Mouse (Mus musculus): Measurements from ENCODE around the gene 4930415O20Rik. TPM values are rescaled to one million over a fixed set of nuclear protein-coding genes. Genes with fewer than 3 reads are reported as not detected.

4930415O20Rik gene
- polyA plus RNA-seq, 1 experiment from 2014 or later = not detected

GRCm38 (mm10) chr15:98614971-98615370, 44.2 kb downstream of the 4930415O20Rik start:
- no peak overlapping the region for H3K4me3 ChIP-seq (replicated peaks; ENCODE audit: low read depth, low read length)
- no peaks in the 10 kb centered on the region for H3K36me3 ChIP-seq (ENCODE audit: control insufficient read depth, insufficient read depth, low read length)
- 0 out of 2 replicates have a peak, but pooled peaks cover 4% of the 10 kb centered on the region for H3K4me1 ChIP-seq (ENCODE audit: control insufficient read depth, insufficient read depth, low read length)
- WGBS = 34% methylated on average over 6 of the region's 6 CpGs
- H3K9me3 ChIP-seq (ENCODE audit: control insufficient read depth, low read length) = no peaks in the 10 kb centered on the region
- DNase-seq = no peak
- H3K9ac ChIP-seq (replicated peaks; ENCODE audit: low read length) = no peak overlapping the region
- H3K4me2 ChIP-seq (ENCODE audit: low read length) = no peak overlapping the region
- ATAC-seq (ENCODE audit: low FRiP score, low TSS enrichment) = no peak
- H3K27me3 ChIP-seq (ENCODE audit: control insufficient read depth, insufficient read depth, low read length) = 0 out of 2 replicates have a peak, but pooled peaks cover 5% of the 10 kb centered on the region
- no peak overlapping the region for H3K27ac ChIP-seq (replicated peaks; ENCODE audit: low read depth, low read length)

DNA sequence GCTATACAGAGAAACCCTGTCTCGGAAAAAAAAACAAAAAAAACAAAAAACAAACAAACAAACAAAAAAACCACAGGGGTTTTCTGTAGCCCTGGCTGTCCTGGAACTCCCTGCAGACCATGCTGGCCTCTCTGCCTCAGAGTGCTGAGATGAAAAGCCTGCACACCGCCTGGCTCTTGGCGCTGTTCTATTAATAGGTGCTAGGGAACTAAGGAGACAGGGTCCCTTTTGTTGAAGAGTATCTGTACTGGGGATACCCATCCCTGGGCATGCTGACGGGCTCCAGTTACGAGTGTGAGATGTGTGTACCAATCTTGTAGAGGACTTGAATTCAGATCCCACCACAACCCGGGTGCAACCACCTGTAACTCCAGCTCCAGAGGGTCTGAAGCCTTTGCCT, 44.9 kb downstream of the 4930415O20Rik start:
- Histone ChIP-seq H3K27ac (replicated peaks; ENCODE audit: low read depth, low read length) (no peak overlapping the region), H3K27me3 (ENCODE audit: control insufficient read depth, insufficient read depth, low read length) (0 out of 2 replicates have a peak, but pooled peaks cover 5% of the 10 kb centered on the region), H3K4me3 (replicated peaks; ENCODE audit: low read depth, low read length) (no peak overlapping the region), H3K4me1 (ENCODE audit: control insufficient read depth, insufficient read depth, low read length) (0 out of 2 replicates have a peak, but pooled peaks cover 4% of the 10 kb centered on the region), H3K36me3 (ENCODE audit: control insufficient read depth, insufficient read depth, low read length) (no peaks in the 10 kb centered on the region), H3K9ac (replicated peaks; ENCODE audit: low read length) (no peak overlapping the region), H3K4me2 (ENCODE audit: low read length) (no peak overlapping the region), H3K9me3 (ENCODE audit: control insufficient read depth, low read length) (no peaks in the 10 kb centered on the region)
- 74% methylated on average over 6 of the region's 6 CpGs for WGBS
- ATAC-seq (ENCODE audit: low FRiP score, low TSS enrichment) (no peak), DNase-seq (no peak)

DNA sequence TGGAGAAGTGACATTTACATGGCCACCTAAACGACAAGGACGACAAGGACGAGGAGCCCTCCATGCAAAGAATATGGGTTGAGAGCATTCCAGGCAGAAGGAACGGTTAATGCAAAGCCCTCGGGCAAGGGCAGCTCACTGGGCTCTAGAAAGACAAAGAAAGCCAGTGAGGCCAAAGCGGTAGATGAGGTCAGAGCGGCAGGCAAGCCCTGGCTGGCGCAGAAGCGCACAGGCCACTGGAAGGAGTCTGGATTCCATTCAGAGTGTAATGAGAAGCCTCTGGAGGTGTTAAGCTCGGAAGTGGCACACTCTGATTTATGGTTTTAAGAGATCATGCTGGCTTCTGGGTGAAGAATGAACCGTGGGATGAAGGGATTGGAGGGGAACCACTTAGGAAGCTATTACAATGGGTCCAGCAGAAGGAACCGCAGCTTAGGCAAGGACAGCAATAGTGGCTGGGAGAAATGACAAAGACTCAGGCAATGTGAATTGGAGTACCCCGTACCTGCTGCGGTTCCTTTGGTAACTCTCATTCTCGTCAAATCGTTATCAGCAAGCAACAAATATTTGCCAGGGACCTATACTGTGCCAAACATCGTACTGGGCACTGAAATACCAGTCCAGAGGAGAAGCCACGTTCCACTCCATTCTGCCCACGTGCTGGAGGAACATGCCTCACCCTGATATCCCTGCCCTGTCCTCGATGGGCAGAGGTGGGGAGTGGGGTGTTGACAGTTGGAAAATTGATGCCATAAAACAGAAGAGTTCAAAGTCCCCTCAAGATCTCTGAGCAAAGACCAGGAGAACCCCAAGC, 45.8 kb downstream of the 4930415O20Rik start:
- no peaks in the 10 kb centered on the region for H3K9me3 ChIP-seq (ENCODE audit: control insufficient read depth, low read length)
- H3K27me3 ChIP-seq (ENCODE audit: control insufficient read depth, insufficient read depth, low read length) = 0 out of 2 replicates have a peak, but pooled peaks cover 5% of the 10 kb centered on the region
- H3K4me3 ChIP-seq (replicated peaks; ENCODE audit: low read depth, low read length) = no peak overlapping the region
- H3K4me1 ChIP-seq (ENCODE audit: control insufficient read depth, insufficient read depth, low read length) = 0 out of 2 replicates have a peak, but pooled peaks cover 4% of the 10 kb centered on the region
- no peak overlapping the region for H3K9ac ChIP-seq (replicated peaks; ENCODE audit: low read length)
- 46% methylated on average over 20 of the region's 20 CpGs for WGBS
- no peak overlapping the region for H3K27ac ChIP-seq (replicated peaks; ENCODE audit: low read depth, low read length)
- no peak for ATAC-seq (ENCODE audit: low FRiP score, low TSS enrichment)
- DNase-seq = no peak
- H3K4me2 ChIP-seq (ENCODE audit: low read length) = no peak overlapping the region
- no peaks in the 10 kb centered on the region for H3K36me3 ChIP-seq (ENCODE audit: control insufficient read depth, insufficient read depth, low read length)

DNA sequence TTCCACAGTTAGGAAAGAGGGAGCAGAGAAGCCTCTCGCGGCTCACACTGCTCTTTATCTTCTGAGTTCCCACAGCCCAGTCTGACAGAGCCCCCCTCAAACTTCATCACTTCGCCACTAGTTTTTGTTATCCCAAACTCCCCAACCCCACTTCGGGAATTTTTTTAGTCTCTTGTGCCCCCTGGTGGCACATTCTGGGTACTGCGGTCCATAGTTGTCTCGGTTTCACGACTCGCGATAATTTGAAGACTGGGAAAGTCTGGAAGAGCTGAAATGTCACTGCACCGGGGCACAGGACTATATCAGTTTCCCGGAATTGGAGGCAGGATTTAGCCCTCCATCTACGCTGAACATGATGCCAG, 46.4 kb downstream of the 4930415O20Rik start:
- Histone ChIP-seq H3K4me1 (ENCODE audit: control insufficient read depth, insufficient read depth, low read length) (0 out of 2 replicates have a peak, but pooled peaks cover 4% of the 10 kb centered on the region), H3K4me3 (replicated peaks; ENCODE audit: low read depth, low read length) (no peak overlapping the region), H3K9me3 (ENCODE audit: control insufficient read depth, low read length) (no peaks in the 10 kb centered on the region), H3K4me2 (ENCODE audit: low read length) (no peak overlapping the region), H3K27me3 (ENCODE audit: control insufficient read depth, insufficient read depth, low read length) (0 out of 2 replicates have a peak, but pooled peaks cover 5% of the 10 kb centered on the region), H3K9ac (replicated peaks; ENCODE audit: low read length) (no peak overlapping the region), H3K27ac (replicated peaks; ENCODE audit: low read depth, low read length) (no peak overlapping the region), H3K36me3 (ENCODE audit: control insufficient read depth, insufficient read depth, low read length) (no peaks in the 10 kb centered on the region)
- ATAC-seq (ENCODE audit: low FRiP score, low TSS enrichment) (no peak), DNase-seq (peak; percentile 88)
- 1% methylated on average over 12 of the region's 12 CpGs for WGBS

DNA sequence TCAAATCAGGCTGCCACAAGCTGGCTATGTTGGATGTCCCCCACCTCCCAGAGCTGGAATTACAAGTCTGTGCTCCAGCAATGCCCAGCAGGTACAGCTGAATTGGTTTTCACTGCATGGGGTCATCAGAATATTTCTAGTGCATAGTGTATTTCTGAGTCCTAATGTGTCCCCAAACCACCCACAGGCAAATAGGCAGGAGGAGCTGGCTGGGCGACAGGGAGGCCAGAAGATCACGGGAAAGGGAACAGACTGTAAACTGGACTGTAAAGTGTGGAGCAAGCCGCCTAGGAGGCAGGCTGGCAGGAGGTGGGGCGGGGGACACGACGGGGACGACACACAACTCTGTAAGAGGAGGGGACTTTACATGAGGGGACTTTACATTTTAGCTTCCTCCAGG, 51.4 kb downstream of the 4930415O20Rik start:
- Histone ChIP-seq H3K36me3 (ENCODE audit: control insufficient read depth, insufficient read depth, low read length) (no peaks in the 10 kb centered on the region), H3K27ac (replicated peaks; ENCODE audit: low read depth, low read length) (no peak overlapping the region), H3K9me3 (ENCODE audit: control insufficient read depth, low read length) (no peaks in the 10 kb centered on the region), H3K4me1 (ENCODE audit: control insufficient read depth, insufficient read depth, low read length) (no peaks in the 10 kb centered on the region), H3K4me2 (ENCODE audit: low read length) (no peak overlapping the region), H3K27me3 (ENCODE audit: control insufficient read depth, insufficient read depth, low read length) (no peaks in the 10 kb centered on the region), H3K4me3 (replicated peaks; ENCODE audit: low read depth, low read length) (no peak overlapping the region), H3K9ac (replicated peaks; ENCODE audit: low read length) (no peak overlapping the region)
- ATAC-seq (ENCODE audit: low FRiP score, low TSS enrichment) (no peak), DNase-seq (no peak)
- WGBS = 10% methylated on average over 7 of the region's 7 CpGs

DNA sequence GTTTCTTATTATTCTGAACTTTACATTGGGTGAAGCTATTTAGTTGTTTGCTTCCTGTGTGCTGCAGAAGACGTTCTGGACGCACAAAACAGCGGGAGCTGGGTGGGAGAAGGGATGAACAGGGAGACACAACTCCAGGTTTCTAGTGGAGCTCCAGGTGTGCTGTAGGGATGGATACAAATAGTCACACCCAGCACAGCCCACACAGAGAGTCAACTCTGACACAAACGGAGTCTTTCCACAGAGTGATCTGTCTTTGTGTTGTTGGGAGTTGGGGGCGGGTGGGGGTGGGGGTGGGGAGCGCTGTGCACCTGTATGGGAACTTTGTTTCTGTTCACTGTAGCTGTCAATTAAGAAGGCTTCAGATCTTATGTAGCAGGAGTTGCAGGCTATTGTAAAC, 51.9 kb downstream of the 4930415O20Rik start:
- DNase-seq (no peak), ATAC-seq (ENCODE audit: low FRiP score, low TSS enrichment) (no peak)
- no peaks in the 10 kb centered on the region for H3K4me1 ChIP-seq (ENCODE audit: control insufficient read depth, insufficient read depth, low read length)
- H3K9me3 ChIP-seq (ENCODE audit: control insufficient read depth, low read length) = no peaks in the 10 kb centered on the region
- no peaks in the 10 kb centered on the region for H3K36me3 ChIP-seq (ENCODE audit: control insufficient read depth, insufficient read depth, low read length)
- H3K4me2 ChIP-seq (ENCODE audit: low read length) = no peak overlapping the region
- no peak overlapping the region for H3K4me3 ChIP-seq (replicated peaks; ENCODE audit: low read depth, low read length)
- H3K9ac ChIP-seq (replicated peaks; ENCODE audit: low read length) = no peak overlapping the region
- WGBS = 25% methylated on average over 6 of the region's 6 CpGs
- no peak overlapping the region for H3K27ac ChIP-seq (replicated peaks; ENCODE audit: low read depth, low read length)
- no peaks in the 10 kb centered on the region for H3K27me3 ChIP-seq (ENCODE audit: control insufficient read depth, insufficient read depth, low read length)

- no peaks in the 10 kb centered on the region for H3K36me3 ChIP-seq (ENCODE audit: control insufficient read depth, insufficient read depth, low read length)
- H3K9ac ChIP-seq (replicated peaks; ENCODE audit: low read length) = no peak overlapping the region
- no peaks in the 10 kb centered on the region for H3K27me3 ChIP-seq (ENCODE audit: control insufficient read depth, insufficient read depth, low read length)
- H3K4me1 ChIP-seq (ENCODE audit: control insufficient read depth, insufficient read depth, low read length) = peaks cover 3% of the 10 kb centered on the region; the same call in 1 of the 2 replicates
- no peak overlapping the region for H3K4me2 ChIP-seq (ENCODE audit: low read length)
- no peak overlapping the region for H3K4me3 ChIP-seq (replicated peaks; ENCODE audit: low read depth, low read length)
- ATAC-seq (ENCODE audit: low FRiP score, low TSS enrichment) (no peak), DNase-seq (no peak)
- WGBS = 56% methylated on average over 5 of the region's 5 CpGs
- H3K27ac ChIP-seq (replicated peaks; ENCODE audit: low read depth, low read length) = no peak overlapping the region
- H3K9me3 ChIP-seq (ENCODE audit: control insufficient read depth, low read length) = no peaks in the 10 kb centered on the region
These were observed 52.6 kb downstream of the 4930415O20Rik start for GRCm38 (mm10) chr15:98623361-98623821.

DNA sequence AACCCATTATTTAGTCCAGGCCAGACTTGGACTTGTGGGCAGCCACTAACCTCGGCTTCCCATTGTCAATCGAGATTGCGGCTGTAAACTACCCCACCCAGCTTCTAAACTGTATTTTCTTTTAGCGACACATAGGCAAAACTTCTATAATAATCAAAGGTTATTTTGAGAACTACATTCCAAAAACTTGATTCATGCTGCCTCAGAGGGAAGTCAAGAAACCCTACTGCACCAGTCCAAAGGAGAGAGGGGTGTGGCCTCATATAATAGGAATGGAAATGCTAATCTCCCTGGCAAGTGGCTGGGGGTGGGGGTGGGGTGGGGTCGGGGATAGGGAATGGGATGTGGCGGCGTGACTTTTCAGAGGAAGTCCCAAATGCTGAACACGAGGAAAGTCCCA, 55.3 kb downstream of the 4930415O20Rik start:
- no peak for DNase-seq
- H3K27me3 ChIP-seq (ENCODE audit: control insufficient read depth, insufficient read depth, low read length) = peaks cover 12% of the 10 kb centered on the region; the same call in 1 of the 2 replicates
- H3K27ac ChIP-seq (replicated peaks; ENCODE audit: low read depth, low read length) = no peak overlapping the region
- H3K4me3 ChIP-seq (replicated peaks; ENCODE audit: low read depth, low read length) = no peak overlapping the region
- no peaks in the 10 kb centered on the region for H3K9me3 ChIP-seq (ENCODE audit: control insufficient read depth, low read length)
- no peak overlapping the region for H3K9ac ChIP-seq (replicated peaks; ENCODE audit: low read length)
- 20% methylated on average over 8 of the region's 8 CpGs for WGBS
- H3K4me1 ChIP-seq (ENCODE audit: control insufficient read depth, insufficient read depth, low read length) = peaks cover 12% of the 10 kb centered on the region
- no peak for ATAC-seq (ENCODE audit: low FRiP score, low TSS enrichment)
- H3K4me2 ChIP-seq (ENCODE audit: low read length) = no peak overlapping the region
- no peaks in the 10 kb centered on the region for H3K36me3 ChIP-seq (ENCODE audit: control insufficient read depth, insufficient read depth, low read length)

Data from midbrain, embryonic 14.5 days (tissue).